Mouse (Mus musculus): Measurements from ENCODE around the gene Vpreb1. TPM values are rescaled to one million over a fixed set of nuclear protein-coding genes. Genes with fewer than 3 reads are reported as not detected.
"Not testable (repeated sequence)": the region's sequence is repeated elsewhere in the genome, so short reads cannot be mapped to it uniquely, and the experiment has no call there.

Gene Vpreb1
- total RNA-seq, 2 experiments from 2014 or later: not detected

- no peak for DNase-seq
- intact Hi-C loops (cut with DNase I): loop anchor here (5.0 kb wide), 1 partner anchor 40 kb away; the partner anchor contains the start of gene Ppm1f
These were observed 13.7 kb downstream of the Vpreb1 start for GRCm38 (mm10) chr16:16856731-16857476.

- intact Hi-C loops (cut with DNase I): loop anchor here (5.0 kb wide), 1 partner anchor 41 kb away; the partner anchor contains the start of gene Ppm1f
These were observed 14.6 kb downstream of the Vpreb1 start for GRCm38 (mm10) chr16:16856054-16856453.

GRCm38 (mm10) chr16:16855541-16855940 is 15.1 kb downstream of the Vpreb1 start:
- intact Hi-C loops (cut with DNase I): loop anchor here (1.0 to 5.0 kb wide), 2 partner anchors 42 to 57 kb away; partner anchors contain the start of gene Ppm1f
- no peak for DNase-seq

More at GRCm38 (mm10) chr16:16856054-16856453, 14.6 kb downstream of the Vpreb1 start:
- DNase-seq: not testable (repeated sequence)

GRCm38 (mm10) chr16:16854836-16855235 is 15.8 kb downstream of the Vpreb1 start:
- intact Hi-C loops (cut with DNase I): loop anchor here (1.0 to 5.0 kb wide), 2 partner anchors 42 to 57 kb away; partner anchors contain the start of gene Ppm1f
- peak; percentile 56 to 69 for DNase-seq

- intact Hi-C loops (cut with DNase I): no loop called here
These were observed 18.2 kb downstream of the Vpreb1 start for GRCm38 (mm10) chr16:16852411-16852810.

GRCm38 (mm10) chr16:16849196-16849595 is 21.4 kb downstream of the Vpreb1 start:
- intact Hi-C loops (cut with DNase I): no loop called here
- DNase-seq: no peak

More at GRCm38 (mm10) chr16:16852411-16852810, 18.2 kb downstream of the Vpreb1 start:
- no peak for DNase-seq

GRCm38 (mm10) chr16:16829671-16830070 is 41.0 kb downstream of the Vpreb1 start:
- intact Hi-C loops (cut with DNase I): loop anchor here (1.0 kb wide), 1 partner anchor 19 kb away; no protein-coding TSS in a partner anchor

GRCm38 (mm10) chr16:16828757-16829615 is 41.7 kb downstream of the Vpreb1 start, which contains the start of gene Spag6l:
Gene Spag6l (minus strand): TSS chr16:16829456.
- intact Hi-C loops (cut with DNase I): no loop called here
- peak in 1 of 2 experiments; percentile 14 for DNase-seq

More at GRCm38 (mm10) chr16:16829671-16830070, 41.0 kb downstream of the Vpreb1 start:
- no peak for DNase-seq

GRCm38 (mm10) chr16:16826223-16826622 is 44.4 kb downstream of the Vpreb1 start:
- intact Hi-C loops (cut with DNase I): no loop called here

GRCm38 (mm10) chr16:16825476-16825875 is 45.2 kb downstream of the Vpreb1 start:
- DNase-seq: no peak
- intact Hi-C loops (cut with DNase I): no loop called here

More at GRCm38 (mm10) chr16:16826223-16826622, 44.4 kb downstream of the Vpreb1 start:
- no peak for DNase-seq

Other genes starting within 250 kb of the Vpreb1 start
- gene Olfr19, start 194.4 kb downstream of the Vpreb1 start, total RNA-seq (2021): not detected
- gene Spag6l, start 41.4 kb downstream of the Vpreb1 start, total RNA-seq (2021): under 1 TPM in 1 of 2 experiments, not detected in 1; 0.22 TPM
- gene Igll1, start 6.9 kb downstream of the Vpreb1 start, total RNA-seq (2021): not detected
- 10 to 100 TPM; 25.2 to 32.6 TPM for gene Top3b, start 107 bp downstream of the Vpreb1 start, total RNA-seq (2021)
- gene Ppm1f, start 25.6 kb upstream of the Vpreb1 start, total RNA-seq (2021): 10 to 100 TPM; 25.0 to 25.8 TPM
- gene Mapk1, start 112.5 kb upstream of the Vpreb1 start, total RNA-seq (2021): 100 to 1,000 TPM; 109 to 110 TPM
- gene Ypel1, start 198.9 kb upstream of the Vpreb1 start, total RNA-seq (2021): 1 to 10 TPM; 1.6 to 2.0 TPM
- gene Ppil2, start 240.4 kb upstream of the Vpreb1 start, total RNA-seq (2021): 10 to 100 TPM; 39.7 to 40.4 TPM